Mouse (Mus musculus): Measurements from ENCODE around the gene Rpl10a. TPM values are rescaled to one million over a fixed set of nuclear protein-coding genes. Genes with fewer than 3 reads are reported as not detected.

Rpl10a gene
- total RNA-seq, 2 experiments from 2014 or later = 392 TPM

Other genes with a start within 250 kb of the Rpl10a start
- gene Tcp11, start 247.8 kb upstream of the Rpl10a start, total RNA-seq (2021) = not detected
- under 1 TPM; 0.53 to 0.70 TPM for gene Scube3, start 186.3 kb upstream of the Rpl10a start, total RNA-seq (2021)
- gene Zfp523, start 151.3 kb upstream of the Rpl10a start, total RNA-seq (2021) = 10 to 100 TPM; 14.3 to 16.0 TPM
- gene Def6, start 120.7 kb upstream of the Rpl10a start, total RNA-seq (2021) = 1 to 10 TPM; 3.1 to 3.2 TPM
- 10 to 100 TPM; 33.3 to 40.1 TPM for gene Ppard, start 95.8 kb upstream of the Rpl10a start, total RNA-seq (2021)
- 10 to 100 TPM; 10.9 to 17.3 TPM for gene Fance, start 15.0 kb upstream of the Rpl10a start, total RNA-seq (2021)
- gene Tead3, start 22.3 kb downstream of the Rpl10a start, total RNA-seq (2021) = 10 to 100 TPM; 12.9 to 16.6 TPM
- gene Tulp1, start 36.8 kb downstream of the Rpl10a start, total RNA-seq (2021) = not detected
- 10 to 100 TPM; 50.0 to 72.1 TPM for gene Fkbp5, start 189.1 kb downstream of the Rpl10a start, total RNA-seq (2021)
- gene Armc12, start 202.3 kb downstream of the Rpl10a start, total RNA-seq (2021) = not detected
- not detected for gene Clpsl2, start 220.9 kb downstream of the Rpl10a start, total RNA-seq (2021)
- gene Clps, start 232.3 kb downstream of the Rpl10a start, total RNA-seq (2021) = not detected
- gene Lhfpl5, start 247.2 kb downstream of the Rpl10a start, total RNA-seq (2021) = not detected

Data from heart, postnatal 36 days (tissue).